In genomic region chr6:101376511-101377166, GRCm38 (mm10) we compare ENCODE assay signal across 8 mouse cellular contexts. TPM values are rescaled to one million over a fixed set of nuclear protein-coding genes. Genes with fewer than 3 reads are reported as not detected.
DNase-seq lines count a peak whose midpoint lies in the region; ATAC-seq and TF ChIP-seq lines count a peak whose summit lies in the region.

No protein-coding gene starts in this region.

- H3K4me3 ChIP-seq in embryonic fibroblast, embryonic 13.5 days (ENCODE audit: insufficient read depth, low read length): peak overlapping the region; percentile 49
- H3K4me3 ChIP-seq in hindbrain, embryonic 13.5 days: peak overlapping the region; percentile 58
- peak overlapping the region; percentile 47 for H3K4me3 ChIP-seq in liver, postnatal 0 days (ENCODE audit: low read depth, low read length)
- no peak overlapping the region for H3K4me3 ChIP-seq in cerebellum, adult 2 months (replicated peaks; ENCODE audit: insufficient read depth, low read depth, low read length)

- H3K27me3 ChIP-seq in hindbrain, embryonic 13.5 days: peaks cover 35% of the 10 kb centered on the region
- peaks cover 29% of the 10 kb centered on the region for H3K27me3 ChIP-seq in liver, postnatal 0 days (ENCODE audit: insufficient read depth, low read length)
- H3K27me3 ChIP-seq in cerebellum, adult 2 months (ENCODE audit: control insufficient read depth, insufficient read depth, low read length): no peaks in the 10 kb centered on the region; the same call in 1 of the 2 replicates

- H3K27ac ChIP-seq in embryonic fibroblast, embryonic 13.5 days (ENCODE audit: insufficient read depth, low read length): peak overlapping the region; percentile 82
- no peak overlapping the region for H3K27ac ChIP-seq in hindbrain, embryonic 13.5 days
- no peak overlapping the region for H3K27ac ChIP-seq in liver, postnatal 0 days (ENCODE audit: low read depth)
- no peak overlapping the region for H3K27ac ChIP-seq in cerebellum, adult 2 months (ENCODE audit: insufficient read depth, low read length)

- WGBS in hindbrain, embryonic 13.5 days: under 1% methylated on average over 10 of the region's 10 CpGs
- 12% methylated on average over 10 of the region's 10 CpGs for WGBS in liver, postnatal 0 days (ENCODE audit: insufficient replicate concordance)
- WGBS in cerebellum, adult 2 months: 7% methylated on average over 10 of the region's 10 CpGs

- 0 out of 2 replicates have a peak, but pooled peaks have one; percentile 28 for TF ChIP-seq POLR2A in embryonic fibroblast, embryonic 13.5 days (IDR thresholded peaks at IDR 0.05; ENCODE audit: low read depth, low read length)
- TF ChIP-seq POLR2A in cerebellum, adult 2 months (IDR thresholded peaks at IDR 0.05; ENCODE audit: borderline replicate concordance, insufficient read depth, low read length): no peak

- ATAC-seq in frontal cortex, adult (ENCODE audit: low TSS enrichment): peak; percentile 0; the same call in 1 of the 2 replicates
- ATAC-seq in hindbrain, embryonic 13.5 days (ENCODE audit: low FRiP score): no peak; the same call in 1 of the 2 replicates
- no peak for ATAC-seq in liver, postnatal 0 days

- H3K36me3 ChIP-seq in hindbrain, embryonic 13.5 days: no peaks in the 10 kb centered on the region
- H3K36me3 ChIP-seq in liver, postnatal 0 days (replicated peaks; ENCODE audit: insufficient read depth, low read length): no peaks in the 10 kb centered on the region

- no peaks in the 10 kb centered on the region; the same call in 1 of the 2 replicates for H3K4me1 ChIP-seq in embryonic fibroblast, embryonic 13.5 days (ENCODE audit: control insufficient read depth, insufficient read depth, low read length)
- H3K4me1 ChIP-seq in hindbrain, embryonic 13.5 days (replicated peaks): peaks cover 38% of the 10 kb centered on the region
- peaks cover 13% of the 10 kb centered on the region for H3K4me1 ChIP-seq in liver, postnatal 0 days (ENCODE audit: insufficient read depth)
- no peaks in the 10 kb centered on the region for H3K4me1 ChIP-seq in cerebellum, adult 2 months (ENCODE audit: control insufficient read depth, insufficient read depth, low read length)

- H3K4me2 ChIP-seq in hindbrain, embryonic 13.5 days: peak overlapping the region; percentile 99
- H3K4me2 ChIP-seq in liver, postnatal 0 days (ENCODE audit: low read depth, low read length): peak overlapping the region; percentile 68

- DNase-seq in frontal cortex, postnatal 25 days (ENCODE audit: low spot score in 2 of 2): no peak
- DNase-seq in liver, postnatal 0 days: no peak
- DNase-seq in cerebellum, adult 2 months: no peak
- DNase-seq in retina, postnatal 1 day: no peak
- DNase-seq in right cerebral cortex, postnatal 36 days (ENCODE audit: low spot score in 2 of 2): no peak

- no peak for TF ChIP-seq EP300 in liver, postnatal 0 days (IDR thresholded peaks at IDR 0.05; ENCODE audit: low read depth)

- TF ChIP-seq CTCF in embryonic fibroblast, embryonic 13.5 days (IDR thresholded peaks at IDR 0.05; ENCODE audit: borderline replicate concordance, insufficient read depth, low read length): no peak
- TF ChIP-seq CTCF in liver, postnatal 0 days (IDR thresholded peaks at IDR 0.05; ENCODE audit: low read depth): peak; percentile 36
- TF ChIP-seq CTCF in cerebellum, adult 2 months (IDR thresholded peaks at IDR 0.05; ENCODE audit: borderline replicate concordance, insufficient read depth, low read depth, low read length): no peak

- no peaks in the 10 kb centered on the region for H3K9me3 ChIP-seq in hindbrain, embryonic 13.5 days
- no peaks in the 10 kb centered on the region for H3K9me3 ChIP-seq in liver, postnatal 0 days (ENCODE audit: low read length)

- H3K9ac ChIP-seq in hindbrain, embryonic 13.5 days: peak overlapping the region; percentile 70
- H3K9ac ChIP-seq in liver, postnatal 0 days (replicated peaks): no peak overlapping the region

RNA-seq across cellular contexts. Expression of gene Pdzrn3, which starts 1.1 kb away (rescaled TPM):
- 65.4 and 67.9 TPM in 2 replicates for polyA plus RNA-seq in embryonic fibroblast, embryonic 13.5 days (2011; ENCODE audit: insufficient read length, low read depth, missing spikeins)
- polyA plus RNA-seq in hindbrain, embryonic 13.5 days (2015; fragmentation: Nextera tagmentation; extraction: Ambion mirVana): 27.5 and 28.8 TPM in 2 replicates
- polyA plus RNA-seq in liver, postnatal 0 days (2015; fragmentation: Nextera tagmentation; extraction: Ambion mirVana): 0.60 and 0.69 TPM in 2 replicates
- 1.9 and 2.2 TPM in 2 replicates for polyA plus RNA-seq in cerebellum, adult 2 months (2012; rRNA removed)
